Mouse (Mus musculus): Measurements from ENCODE around the gene Matn1. TPM values are rescaled to one million over a fixed set of nuclear protein-coding genes. Genes with fewer than 3 reads are reported as not detected.

The Matn1 gene
- polyA plus RNA-seq, 1 experiment from 2014 or later, result 51.7 TPM

- DNase-seq (ENCODE audit: low spot score), result no peak
- Histone ChIP-seq H3K27ac (replicated peaks; ENCODE audit: low read depth, low read length) (no peak overlapping the region), H3K36me3 (ENCODE audit: control insufficient read depth, insufficient read depth, low read length) (no peaks in the 10 kb centered on the region), H3K4me2 (ENCODE audit: low read depth, low read length) (no peak overlapping the region), H3K9me3 (ENCODE audit: control insufficient read depth, low read length) (no peaks in the 10 kb centered on the region), H3K4me3 (ENCODE audit: low read depth, low read length) (no peak overlapping the region), H3K27me3 (replicated peaks; ENCODE audit: control insufficient read depth, insufficient read depth, low read length) (no peaks in the 10 kb centered on the region), H3K9ac (ENCODE audit: low read depth, low read length) (no peak overlapping the region), H3K4me1 (ENCODE audit: control insufficient read depth, insufficient read depth, low read length) (no peaks in the 10 kb centered on the region)
- no peak for ATAC-seq (ENCODE audit: low read depth)
- WGBS, result 73% methylated on average over 15 of the region's 15 CpGs
Observed at GRCm38 (mm10) chr4:131000614-131001178, 56.5 kb downstream of the Matn1 start.

Other genes with a start within 250 kb of the Matn1 start
- 34.7 and 35.7 TPM in 2 replicates for gene Sdc3, start 151.8 kb upstream of the Matn1 start, polyA plus RNA-seq (2014; fragmentation: Nextera tagmentation; extraction: Ambion mirVana)
- 74.2 and 76.1 TPM in 2 replicates for gene Laptm5, start 31.3 kb upstream of the Matn1 start, polyA plus RNA-seq (2014; fragmentation: Nextera tagmentation; extraction: Ambion mirVana)

All from embryonic facial prominence, embryonic 14.5 days (tissue).